Mouse (Mus musculus) testis, postnatal 10 days (tissue): ENCODE results near the gene Dbx1.

Experiments
- DNase-seq: peaks from one replicate; pipeline ENCODE4 v3.0.0; 2021; ENCODE audit warnings: low spot score

The Dbx1 gene

GRCm38 (mm10) chr7:49636491-49637115 is at the start of gene Dbx1:
Gene Dbx1, minus strand, starts transcription at chr7:49636849.
- DNase-seq = no peak

- no peak for DNase-seq
Measured at GRCm38 (mm10) chr7:49678826-49679377, 42.3 kb upstream of the Dbx1 start.

- DNase-seq = no peak
Measured at GRCm38 (mm10) chr7:49678100-49678825, 41.6 kb upstream of the Dbx1 start.

GRCm38 (mm10) chr7:49677166-49677565 is 40.5 kb upstream of the Dbx1 start:
- DNase-seq = no peak

- DNase-seq = no peak
Measured at GRCm38 (mm10) chr7:49676627-49677026, 40.0 kb upstream of the Dbx1 start.

GRCm38 (mm10) chr7:49668260-49668857 is 31.7 kb upstream of the Dbx1 start:
- no peak for DNase-seq

GRCm38 (mm10) chr7:49663575-49663974 is 26.9 kb upstream of the Dbx1 start:
- no peak for DNase-seq

- DNase-seq = no peak
Measured at GRCm38 (mm10) chr7:49662492-49663026, 25.9 kb upstream of the Dbx1 start.

- no peak for DNase-seq
Measured at GRCm38 (mm10) chr7:49661811-49662491, 25.3 kb upstream of the Dbx1 start.

GRCm38 (mm10) chr7:49640709-49641305 is 4.2 kb upstream of the Dbx1 start:
- no peak for DNase-seq

- DNase-seq = no peak
Measured at GRCm38 (mm10) chr7:49639864-49640708, 3.4 kb upstream of the Dbx1 start.

GRCm38 (mm10) chr7:49638941-49639776 is 2.5 kb upstream of the Dbx1 start:
- DNase-seq = no peak

- DNase-seq = no peak
Measured at GRCm38 (mm10) chr7:49637851-49638663, 1.4 kb upstream of the Dbx1 start.

- no peak for DNase-seq
Measured at GRCm38 (mm10) chr7:49637281-49637680, 632 bp upstream of the Dbx1 start.

GRCm38 (mm10) chr7:49635971-49636370 is 678 bp downstream of the Dbx1 start:
- no peak for DNase-seq

GRCm38 (mm10) chr7:49635074-49635621 is 1.5 kb downstream of the Dbx1 start:
- DNase-seq = no peak

GRCm38 (mm10) chr7:49634291-49635073 is 2.2 kb downstream of the Dbx1 start:
- DNase-seq = no peak
